Mouse (Mus musculus): Measurements from ENCODE around the gene Actc1.

DNA sequence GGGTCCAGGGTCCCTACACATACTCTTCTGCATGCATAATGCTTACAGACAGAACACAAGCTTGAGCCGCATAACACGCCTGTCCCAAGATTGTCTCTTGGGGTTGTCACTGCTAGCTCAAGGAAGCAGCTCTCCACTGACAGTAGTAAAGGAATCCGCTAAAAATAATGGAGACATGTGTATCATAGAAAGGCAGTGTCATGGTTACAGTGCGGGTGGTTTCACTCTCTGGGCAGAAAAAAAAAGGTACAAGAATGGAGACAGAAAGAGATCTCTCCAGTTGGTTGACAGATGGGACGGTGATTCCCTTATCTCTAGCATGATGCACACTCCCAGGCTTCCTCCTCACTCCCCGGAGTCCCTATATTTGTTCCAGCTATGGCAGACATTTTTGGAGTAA lies 38.5 kb downstream of the Actc1 start:
- TF ChIP-seq MAFK (IDR thresholded peaks at IDR 0.05; ENCODE audit: insufficient replicate concordance, low read length) (no peak), USF2 (conservative IDR thresholded peaks at IDR 0.05; ENCODE audit: low read depth, low read length) (no peak), USF1 (IDR thresholded peaks at IDR 0.05; ENCODE audit: low read depth, low read length) (no peak), CTCF (conservative IDR thresholded peaks at IDR 0.05 in 1 of 2, IDR thresholded peaks at IDR 0.05 in 1 of 2; ENCODE audit: low read depth in 2 of 2, low read length in 2 of 2) (no peak), GABPA (IDR thresholded peaks at IDR 0.05; ENCODE audit: insufficient replicate concordance, low read depth, low read length) (no peak), TCF12 (IDR thresholded peaks at IDR 0.05; ENCODE audit: low read depth, low read length) (no peak)

All from CH12.LX (cell line).